Mouse (Mus musculus) gastrocnemius, adult 2 months (tissue): ENCODE measurements around the gene Dcaf11. TPM values are rescaled to one million over a fixed set of nuclear protein-coding genes. Genes with fewer than 3 reads are reported as not detected.

Experiments
- DNase-seq: peaks from one replicate; pipeline ENCODE4 v3.0.0; 2022
- H3K27ac ChIP-seq: fragments of 200-600 bp; 2 replicates; pipeline ENCODE4 v1.8.1; 2022; ENCODE audit warnings: mild to moderate bottlenecking
- H3K4me3 ChIP-seq: fragments of 200-600 bp; 2 replicates; pipeline ENCODE4 v1.8.1; 2022; ENCODE audit warnings: mild to moderate bottlenecking, moderate library complexity
- CTCF ChIP-seq: fragments of 200-600 bp; IDR thresholded peaks from 2 replicates; pipeline ENCODE4 v1.8.1; 2022; ENCODE audit warnings: antibody characterized with exemption, mild to moderate bottlenecking, moderate library complexity
- intact Hi-C: fragments of 180-260 bp; cut with DNase I; formaldehyde crosslinking; loops from one replicate; pipeline ENCODE4 v1.15.1; 2025
- total RNA-seq, 2 experiments: library from RNA; stranded (reverse); gene quantifications; 2 replicates each; pipeline ENCODE4 v1.2.3; 2021

Gene Dcaf11
- total RNA-seq, 2 experiments from 2014 or later, result 129 to 133 TPM

DNA sequence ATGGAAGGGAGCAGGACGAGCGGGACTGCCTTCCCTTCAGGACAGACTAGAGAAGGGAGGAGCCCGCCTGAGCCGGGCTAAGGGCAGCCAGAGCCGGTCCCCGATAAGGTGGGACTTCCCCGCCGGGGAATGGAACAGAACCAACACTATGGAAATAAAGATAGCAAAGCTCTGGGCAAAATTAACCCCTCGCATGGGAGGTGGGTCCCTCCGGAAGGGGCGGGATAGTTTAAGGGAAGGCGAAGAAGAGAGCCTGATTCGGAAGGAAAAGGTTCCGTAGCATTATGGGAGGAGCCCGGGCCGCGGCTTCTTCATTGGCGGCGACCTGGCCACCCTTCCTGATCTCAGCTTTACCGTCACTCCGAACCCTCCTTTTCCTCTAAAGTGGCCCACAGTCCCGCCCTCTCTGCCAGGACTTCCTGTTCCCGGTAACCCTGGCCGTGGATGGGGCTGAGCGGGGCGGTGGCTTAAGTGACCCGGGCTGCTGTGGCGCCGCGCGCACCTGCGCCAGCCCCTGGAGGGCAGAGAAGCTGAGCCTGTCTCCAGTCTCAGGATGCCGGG lies 31.6 kb downstream of the Dcaf11 start, which contains the start of gene Rnf31:
Rnf31 (plus strand) TSS at position 378 of the 561 bp plus-strand sequence.
- intact Hi-C loops, result loop anchor here (1.0 kb wide), 2 partner anchors 16 to 80 kb away; partner anchors contain the start of genes Fitm1 and Gmpr2
- DNase-seq, result peak; percentile 97
- TF ChIP-seq CTCF, result no peak
- H3K27ac ChIP-seq, result peak within 1 kb of the TSS; percentile 98
- peak within 1 kb of the TSS; percentile 74 for H3K4me3 ChIP-seq

- no peak for TF ChIP-seq CTCF
- intact Hi-C loops, result no loop called here
- Histone ChIP-seq H3K4me3 (peak overlapping the region; percentile 74), H3K27ac (peak overlapping the region; percentile 98)
- peak; percentile 53 for DNase-seq
Observed at GRCm38 (mm10) chr14:55592226-55592625, 32.4 kb downstream of the Dcaf11 start.

- Histone ChIP-seq H3K27ac (no peak overlapping the region), H3K4me3 (no peak overlapping the region)
- no peak for DNase-seq
- intact Hi-C loops, result no loop called here
- TF ChIP-seq CTCF, result no peak
Observed at GRCm38 (mm10) chr14:55596036-55596690, 36.4 kb downstream of the Dcaf11 start.

- H3K4me3 ChIP-seq, result no peak overlapping the region
- no peak overlapping the region for H3K27ac ChIP-seq
- TF ChIP-seq CTCF, result no peak
- DNase-seq, result no peak
- intact Hi-C loops, result no loop called here
Observed at GRCm38 (mm10) chr14:55598521-55599390, 39.0 kb downstream of the Dcaf11 start.

DNA sequence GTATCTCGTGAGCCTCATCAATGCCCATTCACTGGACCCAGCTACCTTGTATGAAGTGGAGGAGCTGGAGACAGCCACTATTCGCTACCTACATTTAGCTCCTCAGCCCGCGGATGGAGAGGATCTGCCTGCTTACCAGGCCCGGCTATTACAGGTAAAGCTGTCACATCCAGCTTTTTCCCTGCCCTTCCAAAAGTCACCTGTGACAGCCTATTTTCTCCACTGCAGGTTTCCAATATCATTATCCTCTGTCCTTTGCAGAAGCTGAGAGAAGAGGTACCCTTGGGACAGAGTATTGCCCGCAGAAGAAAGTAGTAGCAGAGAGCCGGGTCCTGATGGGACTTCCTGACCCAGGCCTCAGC lies 43.4 kb downstream of the Dcaf11 start, which contains the start of gene Irf9:
Irf9 (plus strand) TSS at position 301 of the 362 bp plus-strand sequence.
- TF ChIP-seq CTCF, result no peak
- intact Hi-C loops, result loop anchor here (2.0 to 5.0 kb wide), 2 partner anchors 46 to 106 kb away; no protein-coding TSS in a partner anchor
- peak within 1 kb of the TSS; percentile 84 for H3K4me3 ChIP-seq
- no peak for DNase-seq
- peak within 1 kb of the TSS; percentile 88 for H3K27ac ChIP-seq

- Histone ChIP-seq H3K27ac (peak overlapping the region; percentile 88), H3K4me3 (peak overlapping the region; percentile 84)
- peak; percentile 91 for DNase-seq
- intact Hi-C loops, result loop anchor here (2.0 to 5.0 kb wide), 2 partner anchors 47 to 107 kb away; no protein-coding TSS in a partner anchor
- TF ChIP-seq CTCF, result no peak; the same call in none of the 2 replicates
Observed at GRCm38 (mm10) chr14:55603633-55604576, 44.1 kb downstream of the Dcaf11 start.

- intact Hi-C loops, result loop anchor here (5.0 kb wide), 1 partner anchor 48 kb away; no protein-coding TSS in a partner anchor
- TF ChIP-seq CTCF, result no peak
- Histone ChIP-seq H3K27ac (peak overlapping the region; percentile 88), H3K4me3 (peak overlapping the region; percentile 84)
- DNase-seq, result no peak
Observed at GRCm38 (mm10) chr14:55604823-55605222, 45.0 kb downstream of the Dcaf11 start.

DNA sequence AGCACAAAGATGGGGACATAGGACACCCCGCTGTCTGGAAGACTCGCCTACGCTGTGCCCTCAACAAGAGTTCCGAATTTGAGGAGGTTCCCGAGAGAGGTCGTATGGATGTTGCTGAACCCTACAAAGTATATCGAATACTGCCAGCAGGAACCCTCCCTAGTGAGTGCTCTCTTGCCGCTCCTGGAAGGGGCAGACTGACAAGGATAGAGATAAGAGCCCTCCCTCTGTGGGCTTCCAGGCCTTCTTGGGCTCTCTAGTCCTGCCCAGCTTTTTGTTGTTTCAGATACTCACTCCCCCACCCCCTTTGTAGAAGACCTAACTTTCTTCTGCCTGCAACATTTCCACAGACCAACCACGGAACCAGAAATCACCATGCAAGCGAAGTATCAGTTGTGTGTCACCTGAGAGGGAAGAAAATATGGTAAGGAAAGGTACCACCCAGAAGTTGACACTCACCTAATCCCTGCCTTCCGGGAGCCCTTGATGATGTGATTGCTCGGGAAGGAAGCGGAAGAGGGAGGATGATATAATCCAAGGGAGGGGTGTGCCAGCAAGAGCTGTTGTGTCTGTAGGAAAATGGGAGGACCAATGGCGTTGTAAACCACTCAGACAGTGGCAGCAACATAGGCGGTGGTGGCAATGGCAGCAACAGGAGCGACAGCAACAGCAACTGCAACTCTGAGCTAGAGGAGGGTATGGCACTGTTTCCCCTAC lies 46.1 kb downstream of the Dcaf11 start:
- no peak overlapping the region for H3K4me3 ChIP-seq
- intact Hi-C loops, result no loop called here
- no peak for TF ChIP-seq CTCF

GRCm38 (mm10) chr14:55608339-55608738 lies 48.5 kb downstream of the Dcaf11 start:
- no peak for TF ChIP-seq CTCF
- Histone ChIP-seq H3K4me3 (no peak overlapping the region), H3K27ac (no peak overlapping the region)
- DNase-seq, result no peak
- intact Hi-C loops, result no loop called here

More for the DNA sequence above, 46.1 kb downstream of the Dcaf11 start:
- DNase-seq, result no peak
- no peak overlapping the region for H3K27ac ChIP-seq

DNA sequence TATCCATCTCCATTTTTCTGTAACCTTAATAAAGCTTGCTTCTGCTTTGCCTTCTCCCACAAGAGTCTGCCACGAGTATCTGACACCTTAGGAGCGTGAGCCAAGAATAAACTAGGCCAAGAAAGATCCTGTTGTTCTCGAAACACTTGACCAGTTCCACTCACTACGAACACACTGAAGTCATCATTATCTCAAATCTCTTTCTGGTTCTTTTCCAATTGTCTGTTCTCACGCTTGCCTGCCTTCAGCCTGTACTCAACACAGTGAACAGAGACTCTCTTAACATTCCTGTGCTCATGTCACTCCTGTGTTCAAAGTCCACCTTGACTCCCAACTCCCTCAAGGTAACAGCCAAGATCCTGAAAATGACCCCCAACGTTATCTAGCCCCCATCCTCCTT lies 53.5 kb downstream of the Dcaf11 start:
- no peak for TF ChIP-seq CTCF
- intact Hi-C loops, result no loop called here
- DNase-seq, result no peak
- Histone ChIP-seq H3K4me3 (no peak overlapping the region), H3K27ac (no peak overlapping the region)

DNA sequence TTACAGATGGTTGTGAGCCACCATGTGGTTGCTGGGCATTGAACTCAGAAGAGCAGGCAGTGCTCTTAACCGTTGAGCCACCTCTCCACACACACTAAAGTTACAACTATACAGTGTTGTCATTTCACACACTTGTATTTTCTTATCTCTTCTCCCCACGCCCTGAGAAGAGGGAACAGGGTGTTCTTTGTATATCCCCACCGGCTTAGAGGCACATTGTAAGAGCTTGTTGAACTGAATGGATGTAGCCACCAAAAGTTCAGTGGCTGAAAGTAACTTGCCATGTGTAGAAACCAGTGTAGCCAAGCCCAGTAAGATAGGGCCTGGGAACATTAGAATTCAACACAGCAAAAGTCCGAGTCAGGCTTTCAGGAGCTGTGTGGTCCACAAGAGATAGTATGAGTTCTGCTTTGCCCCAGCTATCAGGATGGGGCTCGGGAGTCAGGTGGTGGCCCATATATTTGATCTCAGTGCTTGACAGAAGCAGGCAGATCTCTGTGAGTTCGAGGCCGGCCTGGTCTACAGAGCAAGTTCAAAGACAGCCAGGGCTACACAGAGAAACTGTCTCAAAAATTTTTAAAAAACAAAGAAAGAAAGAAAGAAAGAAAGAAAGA lies 54.9 kb downstream of the Dcaf11 start:
- H3K4me3 ChIP-seq, result no peak overlapping the region
- no peak for TF ChIP-seq CTCF
- H3K27ac ChIP-seq, result no peak overlapping the region
- intact Hi-C loops, result no loop called here
- DNase-seq, result no peak
